Mouse (Mus musculus) NIH3T3 (cell line): ENCODE results near the gene 4931428F04Rik.
"Not testable (repeated sequence)": the region's sequence is repeated elsewhere in the genome, so short reads cannot be mapped to it uniquely, and the experiment has no call there.

Experiments used
- DNase-seq: peaks from one replicate; pipeline ENCODE4 v3.0.0-alpha.2; 2012; ENCODE audit warnings: low read depth

4931428F04Rik gene

DNA sequence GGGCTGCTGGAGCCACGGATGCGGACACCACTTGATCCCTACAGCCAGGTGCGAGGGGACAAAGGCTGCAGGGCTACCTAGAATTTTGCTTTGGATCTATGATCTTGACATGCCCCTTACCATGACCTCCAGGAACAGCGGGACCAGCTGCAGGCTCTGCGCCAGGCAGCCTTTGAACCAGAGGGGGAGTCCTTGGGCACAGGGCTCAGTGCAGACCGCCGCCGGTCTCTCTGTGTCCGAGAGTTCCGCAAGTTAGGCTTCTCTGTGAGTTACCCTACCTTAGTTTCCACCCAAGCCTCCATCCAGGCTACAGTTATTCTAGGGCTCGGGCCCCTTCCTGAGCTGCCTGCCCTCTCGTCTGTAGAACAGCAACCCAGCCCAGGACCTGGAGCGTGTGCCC lies 18.0 kb upstream of the 4931428F04Rik start:
- DNase-seq, result no peak

DNA sequence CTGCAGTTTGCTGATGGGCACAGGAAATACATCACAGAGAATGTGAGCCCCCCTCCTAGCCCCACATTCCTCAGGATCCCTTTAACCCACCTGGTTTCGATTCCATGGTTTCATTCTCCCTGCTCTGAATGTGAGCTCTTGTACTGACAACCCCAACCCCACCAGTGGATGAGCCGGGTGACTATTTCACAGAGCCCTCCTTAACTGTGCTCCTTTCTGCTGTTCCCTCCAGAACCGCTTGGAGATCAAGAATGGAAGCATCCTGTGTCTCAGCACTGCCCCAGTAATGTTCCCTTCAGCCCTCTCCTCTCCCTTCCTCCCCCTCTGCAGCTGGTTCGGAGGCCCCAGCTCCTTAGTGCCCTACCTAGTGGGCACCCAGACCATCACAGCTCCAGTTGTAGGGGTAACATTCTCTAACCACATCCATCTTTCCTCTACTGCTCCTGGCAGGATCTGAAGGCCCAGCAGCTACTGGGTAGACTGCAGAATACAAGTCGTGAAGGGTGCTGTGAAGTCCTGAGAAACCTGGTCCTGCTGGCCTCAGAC lies 16.6 kb upstream of the 4931428F04Rik start:
- no peak for DNase-seq

DNA sequence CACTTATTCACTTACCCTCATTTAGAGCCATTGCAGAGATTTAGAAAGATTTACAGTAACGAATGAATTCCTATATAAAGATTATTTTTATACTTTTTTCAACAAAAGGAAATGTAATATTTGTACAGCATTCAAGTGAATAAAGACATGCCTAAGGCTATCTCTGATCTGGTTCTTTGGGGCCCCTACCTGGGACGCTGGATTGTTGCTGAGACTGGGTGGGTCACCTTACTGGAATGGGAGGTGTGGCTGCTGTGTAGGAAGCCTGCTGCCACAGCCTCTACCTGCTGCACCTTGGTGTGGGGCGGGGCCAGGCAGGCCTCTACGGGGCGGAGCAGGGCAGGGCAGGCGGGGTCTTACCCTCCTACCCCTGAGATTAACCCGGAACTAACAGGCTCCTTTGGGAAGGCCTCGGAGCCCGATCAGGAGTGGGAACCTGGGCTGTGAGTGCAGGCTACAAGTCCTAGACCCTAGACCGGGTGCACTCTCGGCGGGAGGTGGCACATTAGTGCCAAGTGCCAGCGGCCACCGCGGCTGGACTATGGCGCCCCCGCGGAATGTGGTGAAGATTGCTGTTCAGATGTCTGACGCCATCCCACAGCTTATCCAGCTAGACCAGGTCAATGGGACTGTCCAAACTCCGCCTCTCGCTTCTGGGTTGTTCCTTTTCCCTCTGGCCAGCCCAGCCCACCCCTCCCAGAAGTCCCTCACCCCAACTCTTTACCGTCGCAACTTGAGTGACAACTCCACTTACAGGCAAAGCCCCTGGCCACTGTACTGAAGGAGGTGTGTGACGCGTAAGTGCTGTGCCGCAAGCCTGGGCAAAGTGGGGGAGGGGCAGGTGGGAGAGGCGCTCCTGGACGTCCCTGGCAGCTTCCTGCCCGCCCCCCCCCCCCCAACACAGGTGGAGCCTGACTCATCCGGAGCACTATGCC lies 15.8 kb upstream of the 4931428F04Rik start, which contains the start of gene Elmo3:
TSS of gene Elmo3 (plus strand) at position 391 of the 935 bp plus-strand sequence.
- peak; percentile 36 for DNase-seq

DNA sequence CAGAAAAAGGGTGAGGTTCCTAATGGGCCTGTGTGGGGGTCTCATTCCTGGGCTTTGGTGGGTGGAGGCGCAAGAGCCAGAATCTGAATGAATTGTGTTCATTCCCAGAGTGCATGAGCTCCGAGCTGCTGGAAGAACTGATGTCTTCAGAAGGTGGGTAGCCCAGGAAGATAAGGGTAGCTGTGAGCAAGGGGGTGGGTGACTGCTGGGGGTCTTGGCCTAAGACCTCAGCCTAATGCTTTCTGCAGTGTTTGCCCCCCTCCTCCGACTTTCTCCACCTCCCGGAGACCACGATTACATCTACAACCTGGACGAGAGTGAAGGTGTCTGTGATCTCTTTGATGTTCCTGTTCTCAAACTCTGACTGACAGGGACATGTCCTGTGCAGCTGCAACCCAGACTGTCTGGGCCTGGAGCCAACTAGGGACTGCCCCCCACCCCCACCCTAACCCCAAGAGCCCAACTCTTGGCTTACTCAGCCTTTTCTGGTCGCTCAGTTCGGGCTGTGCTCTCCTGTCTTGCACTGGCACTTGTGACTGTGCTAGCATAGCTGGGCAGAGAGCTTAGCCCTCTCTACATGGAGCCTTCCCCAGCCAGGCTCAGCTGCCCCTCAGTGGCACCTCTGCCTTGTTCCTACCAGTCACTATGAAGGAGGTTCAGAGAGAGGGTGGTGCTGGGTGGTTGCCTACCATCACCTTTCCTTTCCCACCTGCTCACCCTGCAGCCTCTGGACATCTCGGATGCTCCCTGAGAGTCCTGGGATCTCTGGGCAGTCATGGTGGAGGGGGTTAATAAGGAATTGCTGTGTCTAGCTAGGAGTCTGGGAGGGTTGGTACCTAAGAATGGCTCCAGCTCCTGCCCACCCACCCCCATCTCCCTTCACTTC lies 14.9 kb upstream of the 4931428F04Rik start:
- DNase-seq, result peak; percentile 61

DNA sequence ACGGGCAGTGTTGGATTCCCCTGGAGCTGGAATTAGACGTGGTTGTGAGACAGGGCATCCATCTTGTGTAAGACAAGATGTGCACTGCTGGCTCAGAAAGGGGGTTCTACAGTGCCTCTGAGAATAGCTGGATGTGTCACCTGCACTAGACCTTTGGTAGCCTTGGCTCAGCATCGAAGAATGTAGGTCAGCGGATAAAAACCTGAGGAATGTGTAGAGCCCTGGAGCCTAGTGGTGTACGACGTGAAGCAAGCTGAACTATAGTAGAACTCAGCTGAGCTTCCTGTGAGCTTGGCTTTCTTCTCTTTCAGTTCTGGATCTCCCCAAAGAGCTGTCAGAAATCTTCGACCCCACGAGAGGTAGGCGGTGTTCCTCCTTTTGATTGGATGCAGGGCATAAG lies 14.2 kb upstream of the 4931428F04Rik start:
- DNase-seq, result no peak

DNA sequence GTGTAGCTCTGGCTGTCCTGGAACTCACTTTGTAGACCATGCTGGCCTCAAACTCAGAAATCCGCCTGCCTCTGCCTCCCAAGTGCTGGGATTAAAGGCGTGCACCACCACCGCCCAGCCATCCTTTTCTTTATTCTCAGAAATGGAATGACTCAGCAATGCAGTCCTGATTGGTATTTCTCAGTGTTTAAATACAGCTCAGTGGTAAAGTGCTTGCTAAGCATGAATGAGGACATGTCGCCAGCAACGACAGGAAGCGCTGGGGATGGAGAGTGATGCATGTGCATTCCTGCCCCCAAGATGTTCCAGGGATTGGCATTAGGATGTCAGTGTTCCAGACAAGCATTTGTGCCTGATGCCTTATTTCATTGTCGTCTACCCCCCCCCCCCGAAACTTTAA lies 13.7 kb upstream of the 4931428F04Rik start:
- DNase-seq, result peak; percentile 33

DNA sequence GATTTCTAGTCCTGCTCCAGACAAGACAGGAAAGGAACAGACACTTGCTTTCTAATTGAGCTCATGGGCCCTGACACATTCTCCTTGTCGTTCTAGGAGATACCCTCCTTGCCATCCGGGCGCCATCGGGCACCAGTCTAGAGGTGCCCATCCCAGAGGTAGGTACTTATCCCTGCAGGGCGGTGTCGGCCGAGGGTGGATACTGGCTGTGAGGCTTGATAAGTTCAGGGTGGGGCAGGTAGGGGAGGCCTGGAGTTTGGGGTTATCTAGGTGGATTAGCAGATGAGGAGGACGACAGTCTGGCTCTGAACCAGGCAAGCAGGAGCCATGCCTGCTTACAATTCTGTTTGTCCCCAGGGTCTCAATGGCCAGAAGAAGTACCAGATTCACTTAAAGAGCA lies 10.3 kb upstream of the 4931428F04Rik start:
- no peak for DNase-seq

DNA sequence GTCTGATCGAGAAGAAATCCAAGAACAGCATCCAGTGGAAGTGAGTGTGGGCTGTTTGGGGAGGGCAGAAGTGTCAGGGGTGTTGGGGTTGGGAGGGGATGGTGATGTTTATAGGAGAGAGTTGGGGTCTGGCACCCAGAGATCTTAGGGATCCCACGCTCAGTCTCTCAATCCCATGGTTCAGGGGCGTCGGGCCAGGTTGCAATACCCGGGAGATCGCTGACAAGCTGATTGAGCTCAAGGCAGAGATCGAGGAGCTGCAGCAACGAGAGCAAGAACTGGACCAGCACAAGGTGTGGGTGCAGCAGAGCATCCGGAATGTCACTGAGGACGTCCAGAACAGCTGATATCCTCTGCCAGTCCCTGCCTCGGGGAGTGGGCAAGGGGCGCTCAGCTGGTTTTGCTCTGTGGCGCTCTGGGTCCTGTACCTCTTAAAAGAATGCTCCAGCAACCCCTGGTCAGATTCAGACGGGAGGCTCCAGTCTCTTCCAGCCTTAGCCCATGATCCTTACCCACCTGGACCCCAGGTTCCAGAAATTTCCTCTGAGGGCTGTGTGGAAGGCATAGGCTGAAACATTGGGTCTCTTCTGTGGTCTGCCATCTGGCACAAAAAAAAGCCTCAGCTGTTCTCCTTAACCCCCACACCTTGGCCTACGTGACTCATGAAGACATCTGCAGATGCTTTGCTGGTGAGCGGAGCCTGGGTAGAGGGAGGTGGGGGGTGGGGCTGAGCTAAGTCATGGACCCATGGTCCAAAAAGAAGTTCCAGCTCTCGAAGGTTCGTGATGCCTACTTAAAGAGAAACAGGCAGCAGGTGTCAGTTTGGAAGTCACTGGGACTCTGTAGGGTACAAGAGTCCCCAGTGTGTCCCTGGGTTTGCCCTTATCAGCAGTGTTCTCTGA lies 8.9 kb upstream of the 4931428F04Rik start:
- DNase-seq, result peak; percentile 73

DNA sequence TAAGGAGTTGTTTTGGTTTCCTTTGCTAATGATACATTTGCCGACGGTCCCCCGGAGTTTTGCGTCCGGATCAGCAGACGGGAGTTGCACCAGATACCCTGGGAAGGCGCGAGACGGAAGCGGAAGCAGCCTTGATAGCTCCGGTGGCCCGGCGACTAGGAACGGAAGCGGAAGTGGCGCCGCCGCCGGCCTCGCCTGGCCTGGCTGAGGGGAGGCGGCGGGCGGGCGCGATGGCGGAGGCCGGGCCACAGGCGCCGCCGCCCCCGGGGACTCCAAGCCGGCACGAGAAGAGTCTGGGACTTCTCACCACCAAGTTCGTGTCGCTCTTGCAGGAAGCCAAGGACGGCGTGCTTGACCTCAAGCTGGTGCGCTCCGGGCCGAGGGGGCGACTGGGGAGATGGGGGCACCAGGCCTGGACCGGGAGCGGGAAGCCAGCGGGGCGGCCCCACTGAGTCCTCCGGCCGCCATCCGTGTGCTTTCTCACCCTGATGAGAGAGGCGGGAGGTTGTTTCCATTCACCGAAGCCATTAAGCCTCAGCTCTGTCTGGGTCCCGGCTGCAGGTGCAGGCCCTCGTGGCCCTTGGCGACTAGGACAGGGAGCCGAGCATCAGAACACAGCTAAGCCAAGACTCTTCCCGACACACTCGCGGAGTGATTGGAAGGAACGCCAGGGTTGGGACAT lies 8.0 kb upstream of the 4931428F04Rik start, which contains the start of gene E2f4:
TSS of gene E2f4 (plus strand) at position 153 of the 682 bp plus-strand sequence.
- DNase-seq, result peak; percentile 95

DNA sequence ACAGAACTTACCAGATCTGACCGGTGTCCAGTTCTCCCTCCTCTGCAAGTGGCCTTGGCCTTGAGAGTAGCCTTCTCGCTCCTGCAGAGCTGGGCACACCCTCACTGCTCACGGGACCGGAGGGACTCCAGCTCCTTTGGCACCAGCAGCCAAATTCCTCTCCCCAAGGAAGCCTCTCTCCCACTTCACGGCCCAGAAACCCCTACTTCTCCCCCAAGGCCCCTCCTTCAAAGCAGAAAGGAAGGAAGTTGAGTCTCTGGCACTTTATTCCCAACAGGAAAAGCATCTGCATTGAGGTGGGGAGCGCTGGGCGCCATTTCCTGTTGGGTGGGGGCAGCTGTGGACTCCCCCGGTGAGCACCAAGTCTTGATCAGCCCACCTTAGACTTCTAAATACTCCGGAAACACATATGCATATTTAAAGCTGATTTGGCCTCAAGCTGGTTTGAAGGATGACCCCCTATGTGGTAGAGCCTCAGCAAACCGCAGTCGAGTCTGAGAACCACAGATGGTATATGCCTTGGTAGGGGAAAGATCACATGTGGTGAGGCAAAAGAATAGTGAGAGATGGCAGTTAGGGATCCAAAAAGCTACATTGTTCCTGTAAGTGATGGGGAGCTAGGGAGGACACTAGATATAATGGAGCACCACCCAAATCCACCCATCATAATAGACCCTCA lies 6.4 kb upstream of the 4931428F04Rik start, which contains the start of gene Exoc3l:
TSS of gene Exoc3l (minus strand) at position 207 of the 679 bp plus-strand sequence.
- DNase-seq, result no peak

DNA sequence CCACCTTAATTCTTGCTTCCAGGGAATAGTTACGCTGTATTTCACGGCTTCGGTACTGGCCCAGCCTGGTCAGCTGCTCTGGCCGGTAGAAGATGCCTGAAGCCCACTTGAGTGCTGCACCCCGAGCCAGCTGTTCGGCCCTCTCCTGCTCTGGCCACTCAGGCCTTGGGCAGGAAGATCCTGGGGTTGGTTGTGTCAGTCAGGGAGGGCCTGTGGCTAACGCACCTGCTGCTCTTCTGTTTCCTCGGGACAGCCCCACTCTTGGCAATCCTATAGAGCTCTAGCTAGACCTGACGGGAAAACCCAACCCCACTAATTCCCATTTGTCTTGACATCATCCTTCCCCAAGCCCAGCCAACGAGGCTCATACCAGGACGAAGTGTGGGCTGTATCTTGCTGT lies 5.6 kb upstream of the 4931428F04Rik start:
- DNase-seq, result no peak

DNA sequence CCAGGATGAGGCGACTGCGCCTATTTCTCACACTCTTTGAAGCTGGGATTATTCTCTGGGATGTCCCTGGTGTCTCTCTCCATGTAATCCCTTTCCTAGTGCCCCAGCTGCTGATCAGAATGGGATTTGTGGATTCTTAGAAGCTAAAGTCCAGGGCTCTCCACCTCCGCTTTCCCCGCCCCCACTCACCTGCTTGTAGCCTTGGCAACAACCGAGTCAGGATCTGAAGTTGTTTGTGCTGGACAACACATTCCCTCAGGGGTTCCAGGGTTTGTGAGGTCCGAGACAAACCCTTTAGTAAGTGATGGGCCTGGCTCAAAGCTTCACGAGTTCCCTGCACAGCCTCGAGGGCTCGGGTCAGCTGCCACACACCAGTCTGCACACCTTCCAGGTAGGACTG lies 5.1 kb upstream of the 4931428F04Rik start:
- DNase-seq, result no peak

DNA sequence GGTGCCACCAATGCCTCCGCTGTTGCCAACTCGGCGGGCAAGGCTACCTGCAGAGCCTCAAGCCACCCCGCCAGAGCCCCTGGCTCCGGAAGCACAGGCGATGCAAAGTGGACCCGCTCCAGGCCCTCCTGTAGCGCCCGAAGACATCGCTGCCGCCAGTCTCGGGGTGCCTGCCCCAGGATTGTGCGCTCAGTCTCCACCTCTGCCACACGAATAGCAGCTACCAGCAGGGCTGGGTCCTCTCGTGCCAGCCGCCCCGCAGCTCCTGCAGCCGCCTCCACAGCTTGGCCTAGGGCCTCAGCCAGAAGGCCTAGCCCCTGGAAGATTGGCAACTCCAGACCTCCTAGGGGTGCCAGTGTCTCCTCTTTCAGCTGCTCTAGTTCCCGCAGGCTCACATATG lies 3.7 kb upstream of the 4931428F04Rik start:
- no peak for DNase-seq

DNA sequence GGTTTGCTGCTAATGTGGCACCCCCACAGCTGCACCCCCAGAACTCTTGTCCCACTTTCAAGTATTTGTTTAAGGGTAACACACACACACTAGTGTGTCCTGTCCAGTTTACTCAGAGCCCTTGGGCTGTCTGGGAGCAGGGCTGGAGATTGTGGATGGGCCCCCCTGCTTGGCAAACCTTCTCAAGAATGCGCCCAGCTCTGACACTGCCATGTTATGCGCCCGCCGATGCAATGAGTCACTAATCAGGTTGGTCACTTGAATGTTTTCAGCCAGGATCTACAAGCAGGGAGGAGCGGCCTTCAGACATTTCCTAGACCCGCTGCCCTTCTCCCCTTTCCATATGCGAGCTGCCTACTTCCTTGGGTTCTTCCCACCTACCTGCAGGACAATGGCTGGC lies 2.8 kb upstream of the 4931428F04Rik start:
- DNase-seq, result peak; percentile 83

DNA sequence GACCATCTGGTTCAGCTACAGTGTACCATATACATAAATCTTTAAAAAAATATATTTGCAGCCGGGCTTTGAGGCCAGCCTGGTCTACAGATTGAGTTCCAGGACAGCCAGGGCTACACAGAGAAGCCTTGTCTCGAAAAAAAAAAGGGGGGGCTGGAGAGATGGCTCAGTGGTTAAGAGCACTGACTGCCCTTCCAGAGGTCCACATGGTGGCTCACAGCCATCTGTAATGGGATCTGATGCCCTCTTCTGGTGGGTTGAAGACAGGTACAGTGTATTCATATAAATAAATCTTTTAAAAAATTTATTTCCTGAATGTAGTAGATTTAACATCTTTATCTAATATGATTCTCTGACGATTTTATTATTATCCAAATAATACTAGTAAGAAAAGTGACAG lies 2.1 kb upstream of the 4931428F04Rik start:
- peak; percentile 51 for DNase-seq

DNA sequence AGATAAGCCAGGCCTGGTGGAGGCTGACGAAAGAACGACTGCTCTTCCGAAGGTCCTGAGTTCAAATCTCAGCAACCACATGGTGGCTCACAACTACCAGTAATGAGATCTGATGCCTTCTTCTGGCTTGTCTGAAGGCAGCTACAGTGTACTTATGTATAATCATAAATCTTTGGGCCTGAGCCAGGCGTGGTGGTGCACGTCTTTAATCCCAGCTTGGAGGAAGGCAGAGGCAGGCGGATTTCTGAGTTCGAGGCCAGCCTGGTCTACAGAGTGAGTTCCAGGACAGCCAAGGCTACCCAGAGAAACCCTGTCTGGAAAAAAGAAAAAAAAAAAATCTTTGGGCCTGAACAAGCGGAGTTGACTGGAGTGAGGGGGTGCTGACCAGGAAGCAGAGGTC lies 1.7 kb upstream of the 4931428F04Rik start:
- not testable (repeated sequence) for DNase-seq

DNA sequence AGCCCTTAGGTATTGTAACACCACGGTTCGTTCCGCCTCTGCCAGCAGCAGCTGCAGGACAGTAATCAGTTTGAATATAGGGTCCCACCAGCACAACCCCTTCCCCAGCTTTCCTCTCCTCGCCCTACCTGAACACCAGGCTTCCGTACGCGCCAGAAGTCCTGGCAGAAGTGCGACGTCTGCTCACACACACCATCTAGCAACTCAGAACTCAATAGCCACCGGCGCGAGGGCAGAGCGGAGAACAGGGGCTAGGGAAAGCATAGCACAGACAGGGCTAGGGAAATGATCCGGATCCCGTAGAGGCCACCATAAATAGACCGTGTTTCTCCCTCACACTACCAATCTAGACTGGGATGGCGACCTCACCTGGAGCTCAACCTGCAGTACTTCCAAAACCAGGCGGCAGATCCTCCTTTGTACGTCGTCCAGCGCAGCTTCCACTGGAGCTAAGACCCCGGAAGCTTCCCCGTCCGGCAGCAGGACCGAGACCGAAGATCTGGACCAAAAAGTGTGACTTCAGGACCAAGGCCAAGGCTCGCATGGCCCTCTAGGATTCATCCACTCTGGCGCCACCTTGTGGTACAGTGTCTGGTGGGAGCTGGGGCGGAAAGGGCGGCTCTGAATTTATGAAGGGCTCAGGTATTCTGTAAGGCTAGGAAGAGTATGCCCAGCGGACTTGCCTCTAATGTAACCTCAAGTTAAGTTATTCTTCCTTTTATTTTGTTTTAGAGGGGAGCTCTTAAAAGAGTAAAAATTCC lies 1.1 kb upstream of the 4931428F04Rik start:
- DNase-seq, result peak; percentile 88

DNA sequence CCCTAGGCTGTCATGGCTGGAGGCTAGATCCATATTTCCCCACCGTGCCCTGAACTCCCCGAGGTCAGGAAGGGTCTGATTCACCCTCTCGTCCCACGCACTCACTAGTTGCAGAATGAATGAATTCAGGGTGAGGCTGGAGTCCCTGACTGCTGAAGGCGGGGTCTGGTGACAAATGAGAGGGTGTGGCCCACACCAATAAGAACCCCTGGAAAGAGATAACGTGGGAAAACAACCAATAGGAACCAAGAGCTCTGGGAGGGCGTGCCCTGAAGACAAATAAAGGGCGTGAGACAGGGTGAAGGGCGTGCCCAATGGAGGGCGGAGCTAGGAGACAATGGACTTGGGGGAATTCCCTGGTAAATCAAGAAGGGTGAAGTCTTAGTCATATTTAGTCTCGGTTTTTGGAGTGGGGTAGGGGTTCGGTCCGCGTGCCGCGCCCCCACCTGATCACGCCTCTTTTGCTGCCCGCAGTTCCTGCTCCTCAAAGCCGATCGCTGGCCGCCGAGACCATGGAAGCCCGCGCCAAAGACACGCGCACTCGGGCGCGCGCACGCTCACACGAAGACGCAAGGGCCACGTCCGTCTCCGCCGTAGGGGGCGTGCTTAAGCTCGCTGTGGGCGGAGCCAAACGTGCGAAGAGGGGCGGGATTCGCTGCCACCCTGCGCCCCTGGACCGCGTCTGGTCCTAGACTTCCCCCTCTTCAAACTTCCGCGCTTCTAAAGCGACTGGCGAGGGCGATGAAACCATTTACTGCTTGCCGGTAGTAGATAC lies 519 bp downstream of the 4931428F04Rik start:
- peak; percentile 98 for DNase-seq
